Mouse (Mus musculus) adrenal gland (tissue): ENCODE measurements around the gene Alpl.

ENCODE experiments used
- intact Hi-C: fragments of 180-260 bp; cut with DNase I; formaldehyde crosslinking; loops from one replicate; pipeline ENCODE4 v1.15.1; 2025

Alpl gene

DNA sequence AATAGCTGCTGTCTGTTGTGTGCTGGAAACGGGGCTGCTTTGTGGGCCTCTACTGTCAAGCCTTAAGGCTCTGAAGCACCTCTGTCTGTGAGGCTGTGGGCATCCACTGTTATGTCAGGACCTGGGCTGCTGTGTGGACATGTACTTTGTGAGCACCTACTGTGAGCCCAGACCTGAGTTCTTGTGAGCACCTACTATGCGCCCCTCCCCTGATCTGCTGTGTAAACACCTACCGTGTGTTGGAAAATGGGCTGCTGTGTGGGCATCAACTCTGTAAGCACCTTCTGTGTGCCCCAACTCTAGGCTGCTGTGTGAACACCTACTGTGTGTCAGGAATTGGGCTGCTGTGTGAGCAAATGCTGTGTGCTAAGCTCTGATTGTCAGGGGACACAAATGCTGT, 74.0 kb downstream of the Alpl start:
- intact Hi-C loops, result loop anchor here (2.0 kb wide), 1 partner anchor 39 kb away; no protein-coding TSS in a partner anchor

DNA sequence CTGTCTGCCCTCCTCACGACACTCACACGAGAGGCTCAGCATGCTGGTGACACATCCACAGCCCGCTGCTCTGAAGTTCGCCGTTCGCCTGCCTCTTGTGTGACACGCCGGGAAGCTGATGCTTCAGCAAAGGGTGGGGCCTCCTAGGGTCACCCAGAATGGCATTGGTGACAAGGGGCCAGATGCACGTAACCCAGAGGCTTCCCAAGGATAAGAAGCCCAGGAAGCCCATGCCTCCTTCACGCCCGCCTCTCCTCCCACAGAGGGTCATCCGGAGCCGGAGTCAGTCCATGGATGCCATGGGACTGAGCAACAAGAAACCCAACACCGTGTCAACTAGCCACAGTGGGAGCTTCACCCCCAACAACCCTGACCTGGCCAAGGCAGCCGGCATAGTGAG, 74.6 kb downstream of the Alpl start:
- intact Hi-C loops, result no loop called here

DNA sequence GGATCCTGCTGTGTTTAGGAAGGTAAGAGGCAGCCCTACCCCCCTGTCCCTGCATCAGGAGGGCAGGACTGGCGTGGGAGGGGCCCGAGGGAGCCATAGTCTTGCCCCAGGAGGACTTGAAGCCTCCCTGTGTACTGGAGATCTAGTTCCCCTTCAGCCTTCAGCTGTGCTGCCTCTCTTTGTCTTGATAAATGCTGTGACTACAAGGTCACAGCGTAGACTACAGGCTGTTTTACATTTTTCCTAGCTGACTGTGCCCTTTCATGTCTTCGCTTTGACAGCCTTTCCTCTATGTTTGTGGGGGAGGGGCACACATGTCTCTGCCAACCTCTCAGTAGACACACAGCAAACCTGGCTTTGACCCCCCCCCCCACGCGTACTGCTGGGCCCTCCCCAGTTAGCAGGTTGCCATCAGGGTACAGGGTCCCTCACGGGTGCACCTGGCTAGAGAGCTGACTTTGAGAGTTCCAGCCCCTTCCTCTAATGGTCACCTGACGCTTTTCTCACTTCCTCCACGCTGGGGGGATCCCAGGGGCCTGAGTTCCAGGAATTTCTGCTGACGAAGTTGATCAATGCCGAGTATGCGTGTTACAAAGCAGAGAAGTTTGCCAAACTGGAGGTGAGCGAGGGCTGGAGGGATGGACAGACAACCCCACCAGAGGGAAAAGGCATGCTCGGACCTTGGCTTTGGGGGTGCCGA, 76.7 kb downstream of the Alpl start:
- intact Hi-C loops, result no loop called here

DNA sequence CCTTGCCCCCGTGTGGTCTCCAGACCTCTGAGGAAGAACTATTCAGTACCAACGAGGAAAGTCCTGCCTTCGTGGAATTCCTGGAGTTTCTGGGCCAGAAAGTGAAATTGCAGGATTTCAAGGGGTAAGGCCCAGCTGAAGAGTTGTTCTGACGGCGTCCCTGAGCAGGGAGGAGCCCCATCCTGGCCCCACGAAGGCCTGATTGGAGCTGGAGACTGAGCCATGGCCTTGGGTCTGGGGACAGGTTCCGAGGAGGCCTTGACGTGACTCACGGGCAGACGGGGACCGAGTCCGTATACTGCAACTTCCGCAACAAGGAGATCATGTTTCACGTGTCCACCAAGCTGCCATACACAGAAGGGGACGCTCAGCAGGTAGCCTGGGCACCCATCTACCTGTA, 78.5 kb downstream of the Alpl start:
- intact Hi-C loops, result no loop called here

DNA sequence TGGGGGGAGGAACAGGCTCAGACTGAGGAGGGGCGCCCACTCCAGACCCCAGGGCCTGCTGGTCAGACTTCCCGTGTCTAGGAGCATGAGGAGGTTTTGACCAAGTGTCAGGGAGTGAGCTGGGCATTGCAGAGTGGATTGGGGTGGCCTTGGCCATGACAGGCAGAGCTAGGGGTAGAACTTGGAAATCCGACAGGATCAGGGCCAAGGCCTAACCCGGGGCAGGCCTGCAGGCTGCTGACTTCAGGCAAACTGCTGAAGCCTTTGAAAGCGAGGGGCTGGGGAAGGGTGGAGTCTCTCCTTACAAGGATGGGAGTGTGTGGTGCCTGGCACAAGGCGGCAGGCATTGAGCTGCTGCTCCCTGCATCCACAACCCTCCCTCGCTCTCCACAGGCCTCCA, 79.2 kb downstream of the Alpl start:
- intact Hi-C loops, result no loop called here

DNA sequence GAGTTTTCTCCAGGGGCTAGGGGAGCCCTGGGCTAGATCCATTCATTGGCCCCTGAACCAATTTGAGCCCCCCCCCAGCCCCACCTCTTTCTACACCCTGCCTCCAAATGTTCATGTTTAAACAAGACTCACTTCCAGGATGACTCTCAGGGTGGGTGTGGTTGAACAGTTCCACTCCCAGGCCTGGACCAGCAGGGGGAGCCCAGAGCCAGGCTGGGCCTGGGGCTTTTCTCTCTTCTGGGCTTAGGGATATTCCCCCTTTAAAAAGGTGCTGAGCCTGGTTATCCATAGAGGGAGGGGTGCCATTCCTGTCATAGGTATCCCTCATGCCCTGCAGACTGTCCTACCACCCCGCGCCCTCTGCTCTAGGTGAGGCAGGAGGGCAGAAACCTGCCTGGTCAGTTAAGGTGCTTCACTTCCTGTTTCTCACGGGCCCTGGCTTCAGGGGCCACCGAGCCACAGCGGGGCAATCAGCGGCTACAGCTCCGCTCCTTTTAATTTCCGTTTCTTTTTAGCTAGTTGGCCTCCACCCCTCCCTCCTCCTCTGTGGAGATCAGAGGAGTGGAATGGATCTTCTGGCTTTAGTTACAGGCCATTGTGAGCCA, 82.1 kb downstream of the Alpl start:
- intact Hi-C loops, result no loop called here

DNA sequence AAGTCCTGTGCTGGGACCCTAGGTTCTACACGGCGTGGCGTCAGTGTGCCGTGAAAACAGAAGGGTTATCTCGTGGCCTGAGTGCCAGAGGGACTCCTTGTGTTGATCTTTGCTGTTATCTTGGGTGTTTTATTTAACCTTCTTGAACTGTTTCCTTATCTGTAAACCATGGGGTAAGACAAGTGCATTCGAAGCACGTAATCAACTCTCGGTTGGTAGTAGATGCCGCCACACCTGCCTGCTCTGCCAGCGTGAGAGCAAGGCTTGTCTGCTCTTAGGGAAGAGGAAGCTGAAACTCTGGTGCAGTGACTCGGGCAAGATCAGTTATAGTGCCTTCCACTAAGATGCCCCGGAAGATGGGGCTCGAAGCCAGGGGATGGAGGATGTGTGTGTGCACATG, 83.2 kb downstream of the Alpl start:
- intact Hi-C loops, result no loop called here

DNA sequence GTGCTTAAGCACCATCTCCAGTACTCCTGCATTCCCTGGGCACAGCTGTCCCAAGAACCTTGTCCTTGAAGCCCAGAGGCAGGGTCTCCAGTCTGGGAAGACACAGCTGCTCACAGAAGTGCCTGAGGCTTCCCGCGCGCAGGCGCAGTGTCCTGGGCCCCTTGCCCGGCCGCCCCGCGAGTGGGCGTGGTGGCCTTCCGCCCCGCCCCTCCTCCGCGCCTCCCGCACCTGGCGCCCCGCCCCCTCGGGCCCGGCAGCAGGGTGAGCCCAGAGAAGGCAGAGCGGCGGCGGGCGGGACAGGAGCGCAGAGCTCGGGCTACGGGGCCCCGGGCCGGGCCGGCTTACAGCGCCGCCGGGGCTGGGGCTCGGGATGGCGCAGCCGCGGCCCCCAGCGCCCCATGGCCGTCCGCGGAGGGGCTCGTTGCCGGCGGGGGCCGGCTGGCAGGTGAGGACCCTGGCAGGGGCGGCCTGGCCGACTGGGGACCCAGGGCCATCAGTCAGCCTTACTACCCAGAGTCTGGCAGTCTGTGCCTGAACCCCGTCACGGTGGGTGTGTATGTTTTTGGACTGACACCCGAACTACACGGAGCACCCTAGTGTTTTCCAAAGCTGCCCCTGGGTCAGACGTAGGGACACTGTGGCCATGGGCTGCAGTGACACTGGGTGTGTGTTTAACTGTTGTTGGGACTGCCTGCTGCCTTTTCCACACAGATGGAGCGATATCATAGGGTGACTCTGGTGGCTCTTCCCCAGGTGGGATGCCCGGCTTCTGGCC, 88.8 kb downstream of the Alpl start:
- intact Hi-C loops, result no loop called here

DNA sequence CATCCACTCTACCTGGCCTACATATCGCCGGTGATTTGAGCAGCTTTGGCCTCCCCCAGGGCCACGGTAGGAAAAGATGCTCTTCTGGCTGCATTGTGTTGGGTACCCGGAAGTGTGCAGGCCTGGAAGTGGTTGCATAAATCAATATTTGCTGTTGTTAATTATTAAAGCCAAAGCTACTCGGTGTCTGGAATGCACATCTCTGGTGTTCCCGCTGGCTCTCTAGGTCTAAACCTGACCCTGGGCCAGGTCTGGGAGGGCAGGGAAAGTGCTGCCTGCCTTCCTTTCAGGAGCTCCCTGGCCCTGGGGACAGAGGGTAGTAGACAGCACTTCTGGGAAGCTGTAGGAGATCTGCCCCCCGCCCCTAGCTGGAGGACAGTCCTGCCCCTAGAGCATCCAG, 89.7 kb downstream of the Alpl start:
- intact Hi-C loops, result no loop called here

DNA sequence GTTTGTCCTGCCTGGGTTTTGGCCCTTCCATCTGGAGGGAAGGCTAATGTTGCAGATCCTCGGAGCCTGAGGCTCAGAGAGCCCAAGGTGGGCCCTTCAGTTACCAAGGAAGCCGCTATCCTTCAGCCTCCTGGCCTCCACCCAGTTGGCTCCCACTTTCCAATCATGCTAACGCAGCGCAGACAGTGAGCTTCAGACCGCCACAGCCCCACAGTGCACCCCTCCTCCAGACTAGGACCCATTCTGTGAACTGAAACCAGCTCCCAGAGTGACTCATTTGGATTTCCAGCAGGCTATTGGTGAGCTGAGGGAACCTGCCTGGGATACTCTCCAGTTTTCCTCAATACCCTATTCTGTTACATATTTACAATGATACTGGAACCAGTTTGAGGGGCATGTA, 90.8 kb downstream of the Alpl start:
- intact Hi-C loops, result no loop called here

DNA sequence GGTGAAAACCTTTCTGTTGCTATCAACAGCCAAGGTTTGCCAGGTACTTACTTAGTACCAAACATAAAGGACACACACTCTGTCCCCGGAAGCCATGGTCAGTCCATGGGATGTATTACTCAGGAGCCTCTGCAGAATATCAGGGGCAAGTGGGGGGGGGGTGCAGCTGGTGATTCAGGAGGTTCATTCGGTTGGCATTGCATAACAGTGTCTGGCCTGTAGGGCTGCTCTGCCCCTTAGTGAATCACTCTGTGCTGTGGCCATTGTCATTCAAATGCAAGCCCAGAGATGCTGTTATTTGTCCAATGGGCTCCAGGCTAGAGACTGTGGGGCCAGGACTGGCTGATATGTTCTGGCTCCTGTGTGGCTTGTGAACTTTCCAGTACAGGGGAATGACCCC, 91.6 kb downstream of the Alpl start:
- intact Hi-C loops, result no loop called here

DNA sequence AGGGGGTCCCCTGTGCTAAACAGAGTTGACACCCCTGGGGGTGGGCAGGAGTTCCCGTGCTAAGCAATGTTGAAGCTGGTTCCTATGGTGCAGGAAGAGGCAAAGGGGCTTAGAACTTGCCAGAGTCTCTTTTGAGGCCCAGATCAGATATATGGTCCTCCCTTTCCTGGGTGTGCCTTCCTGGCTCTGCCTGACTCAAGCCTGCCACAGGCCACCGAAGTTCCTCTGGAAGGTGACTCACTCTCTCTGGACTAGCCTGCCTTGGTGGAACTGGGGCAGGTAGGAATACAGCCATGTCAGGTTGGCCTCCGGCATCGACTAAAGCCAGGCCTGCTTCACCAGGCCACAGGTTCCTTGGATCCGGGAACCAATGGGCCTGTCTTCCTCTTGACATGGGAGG, 93.1 kb downstream of the Alpl start:
- intact Hi-C loops, result no loop called here

DNA sequence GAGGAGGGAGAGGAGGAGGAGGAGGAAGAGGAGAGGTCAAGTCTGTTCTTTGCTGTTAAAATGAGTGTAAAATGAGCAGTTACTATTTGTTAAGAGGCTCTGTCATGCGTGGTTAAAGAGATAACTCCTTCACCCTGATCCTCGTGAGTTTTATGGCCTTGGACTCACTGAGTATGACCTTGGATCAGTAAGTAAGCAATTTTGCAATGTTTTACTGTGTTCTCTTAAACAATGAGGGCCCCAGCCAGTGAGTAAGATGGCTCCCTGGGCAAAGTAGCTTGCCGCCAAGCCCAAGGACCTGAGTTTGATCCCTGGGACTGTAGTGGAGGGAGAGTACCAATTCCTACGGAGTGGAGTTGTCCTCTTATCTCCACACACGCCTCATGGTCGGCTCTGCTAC, 95.2 kb downstream of the Alpl start:
- intact Hi-C loops, result no loop called here

DNA sequence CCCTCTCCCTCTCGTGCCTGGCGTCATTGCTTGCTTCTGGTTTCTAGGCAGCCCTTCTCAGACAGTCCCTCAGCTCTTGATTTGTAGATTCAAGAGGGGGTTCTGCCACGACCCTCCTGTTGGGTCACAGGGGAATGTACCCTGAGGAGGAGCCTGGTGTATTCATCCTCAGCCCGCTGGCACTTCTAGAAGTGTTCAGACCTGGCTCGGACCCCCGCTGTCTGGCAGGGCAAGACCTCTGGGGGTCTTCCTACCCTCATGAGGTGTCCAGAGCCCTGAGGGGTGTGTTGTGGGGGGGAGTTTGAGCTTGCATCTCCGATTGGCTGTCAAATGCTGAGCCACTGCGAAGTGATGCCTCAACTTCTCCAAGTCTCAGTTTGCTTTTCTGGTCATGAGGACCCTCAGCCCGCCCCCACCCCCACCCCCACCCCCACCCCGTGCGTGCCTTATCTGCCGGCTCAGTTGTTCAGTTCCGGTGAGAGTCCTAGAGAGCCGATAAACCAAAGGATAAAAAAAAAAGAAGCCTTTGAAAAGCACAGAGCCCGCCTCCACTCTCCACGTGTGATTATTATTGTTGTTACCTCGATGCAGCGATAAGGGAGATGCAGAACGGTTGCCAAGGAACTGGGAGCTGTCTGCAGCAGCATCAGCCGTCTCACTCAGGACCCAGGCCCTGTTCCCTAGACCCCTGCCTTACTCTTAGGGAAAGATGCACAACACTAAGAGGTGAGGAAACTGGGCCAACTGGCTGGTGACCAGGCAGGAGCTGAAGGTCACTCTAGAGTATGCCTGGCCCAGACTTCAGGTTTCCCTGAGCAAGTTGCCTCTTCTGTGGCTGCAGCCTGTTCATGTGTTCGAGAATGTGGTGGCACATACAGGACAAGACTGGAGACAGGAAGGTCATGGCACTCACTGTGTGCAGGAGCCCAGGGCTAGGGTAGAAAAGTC, 96.6 kb downstream of the Alpl start:
- intact Hi-C loops, result no loop called here

DNA sequence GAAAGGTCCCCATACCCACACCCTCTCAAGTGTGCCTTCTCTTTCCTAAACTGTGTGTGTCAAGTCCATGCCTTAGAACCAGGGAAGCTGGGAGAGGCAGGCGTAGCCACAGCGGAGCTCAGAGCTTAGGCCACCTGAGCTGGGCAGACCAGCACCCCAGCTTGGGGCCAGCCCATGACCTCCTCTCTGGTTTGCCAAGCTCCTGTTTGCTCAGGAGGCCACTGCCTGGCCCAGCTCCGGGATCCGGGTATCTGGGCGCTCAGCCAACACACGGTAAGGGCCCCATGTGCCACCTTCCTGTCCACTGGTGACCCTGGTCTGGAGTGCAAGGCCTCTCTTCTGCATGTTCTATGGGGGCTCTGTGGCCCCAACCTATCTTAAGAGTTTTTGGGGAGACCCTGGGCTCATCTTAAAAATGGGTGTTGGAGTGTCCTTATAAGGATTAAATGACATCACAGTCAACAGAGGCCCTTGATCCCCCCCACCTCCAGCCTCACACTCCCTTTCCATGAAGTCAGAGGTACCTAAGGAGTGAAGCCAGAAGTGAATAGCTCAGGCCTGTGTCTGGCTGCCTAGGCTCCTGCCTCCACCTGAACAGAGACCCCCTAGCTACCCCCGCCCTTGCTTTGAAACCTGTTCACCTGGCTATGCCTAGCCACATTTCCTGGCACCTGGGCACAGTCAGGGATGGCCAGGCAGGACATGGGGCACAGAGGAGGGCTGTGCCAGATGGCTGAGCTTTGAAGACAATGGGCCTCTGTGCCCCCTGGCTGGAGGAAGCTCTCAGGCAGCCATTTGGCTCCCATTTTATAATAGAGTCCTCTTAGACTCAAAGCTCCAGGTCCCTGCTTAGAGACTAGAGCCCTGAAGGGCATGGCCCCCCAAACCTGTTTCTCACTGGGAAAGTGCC, 97.9 kb downstream of the Alpl start:
- intact Hi-C loops, result no loop called here

DNA sequence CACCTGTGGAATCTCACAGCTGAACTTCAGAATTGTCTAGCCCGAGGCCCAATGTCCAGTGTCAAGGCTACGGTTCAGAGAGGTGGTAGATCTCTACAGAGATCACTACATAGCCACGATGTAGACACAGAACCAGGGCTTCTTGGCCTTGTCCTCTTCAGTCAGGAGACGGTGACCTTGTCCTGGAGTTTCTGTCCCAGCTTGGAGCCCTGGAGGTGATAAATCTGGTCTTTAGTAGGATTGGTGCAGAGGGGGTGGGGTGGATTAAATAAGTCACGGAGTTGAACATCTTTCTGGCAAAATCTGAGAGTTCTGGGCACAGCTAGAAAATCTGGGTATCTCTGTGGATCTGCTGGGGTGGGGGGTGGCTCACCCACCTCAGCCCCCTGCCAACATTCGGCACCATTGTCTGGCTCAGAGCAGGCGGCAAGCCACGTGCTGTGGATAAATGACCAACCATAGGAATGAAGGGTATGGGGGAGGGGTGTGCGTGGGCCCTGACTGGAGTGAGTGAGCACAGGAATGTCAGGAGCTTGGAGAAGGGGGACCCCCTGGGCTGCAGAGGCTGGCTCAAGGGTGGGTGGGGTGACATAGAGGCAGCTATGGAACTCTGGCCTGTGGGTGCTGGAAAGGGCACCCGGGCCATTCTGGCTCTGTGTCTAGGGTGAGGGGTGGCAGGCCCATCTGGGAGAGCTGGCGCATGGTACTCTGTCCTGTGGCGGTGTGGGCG, 98.9 kb downstream of the Alpl start:
- intact Hi-C loops, result no loop called here

DNA sequence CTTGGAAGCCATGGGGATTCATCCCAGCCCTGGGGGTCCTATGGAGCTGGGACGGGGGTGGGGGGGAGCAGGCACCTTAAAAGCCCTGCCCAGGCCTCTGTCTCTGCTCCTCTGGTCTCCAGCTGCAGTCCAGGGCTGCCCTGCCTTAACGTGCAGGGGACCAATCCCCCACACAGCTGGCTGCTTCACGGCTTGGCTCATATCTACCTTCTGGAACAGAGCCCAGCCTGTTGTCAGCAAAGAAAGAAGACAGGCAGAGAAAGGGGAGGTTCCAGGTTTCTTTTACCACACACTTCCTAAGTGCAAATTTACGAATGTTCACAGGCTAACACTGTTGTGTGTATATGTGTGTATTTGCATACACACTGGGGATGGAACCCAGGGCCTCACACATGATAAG, 100.3 kb downstream of the Alpl start:
- intact Hi-C loops, result no loop called here

DNA sequence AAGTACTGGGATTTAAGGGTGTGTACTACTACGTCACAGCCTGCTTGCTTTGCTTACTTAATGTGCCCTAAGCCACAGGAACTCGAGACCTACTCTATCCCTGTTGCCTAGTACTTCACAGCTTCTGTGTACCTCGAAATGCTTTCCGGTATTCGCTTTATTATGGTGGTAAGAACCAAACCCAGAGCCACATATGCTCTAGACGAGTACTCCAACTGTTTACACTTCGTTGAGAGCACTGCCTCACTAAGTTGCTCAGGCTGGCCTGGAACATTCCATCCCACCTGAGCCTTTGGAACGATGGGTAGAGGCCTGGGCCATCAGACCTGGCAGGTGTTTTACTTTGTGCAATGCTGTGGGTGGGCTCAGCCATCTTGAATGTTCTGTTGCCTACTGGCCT, 100.9 kb downstream of the Alpl start:
- intact Hi-C loops, result no loop called here

DNA sequence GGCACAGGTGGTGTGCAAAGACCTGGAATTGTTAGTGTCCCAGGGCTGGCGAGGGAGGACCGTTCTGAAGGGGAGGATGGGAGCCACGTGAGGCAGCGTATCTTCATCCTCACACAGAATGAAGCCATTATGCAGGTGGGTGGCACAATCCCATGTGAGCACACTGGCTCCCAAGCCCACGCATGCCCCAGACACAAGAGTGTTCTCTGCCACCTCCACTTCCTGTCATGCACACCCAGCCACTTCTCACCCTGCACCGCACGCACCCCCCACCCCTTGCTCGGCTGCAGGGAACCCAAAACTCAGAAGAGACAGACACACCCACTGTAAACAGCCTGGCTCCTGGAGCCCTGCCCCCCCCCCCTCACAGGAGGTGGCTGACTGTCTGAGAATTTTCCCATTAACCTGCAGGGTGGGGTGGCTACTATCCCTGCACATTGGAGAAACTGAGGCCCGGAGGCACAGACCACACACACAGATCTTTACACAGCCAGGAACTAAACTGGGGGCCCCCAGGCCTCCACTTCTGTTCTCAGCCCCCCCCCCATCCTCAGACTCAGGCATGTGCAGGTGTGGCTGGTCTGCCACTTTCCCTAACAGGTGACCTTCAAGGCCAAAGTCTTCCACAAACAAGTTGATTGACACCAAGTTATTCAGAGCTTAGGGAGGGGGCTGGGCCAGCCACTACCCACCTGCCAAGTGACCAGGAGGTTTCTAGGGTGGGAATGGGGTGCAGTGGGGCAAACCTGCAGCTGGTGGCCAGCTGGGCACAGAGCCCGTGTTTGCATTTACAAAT, 103.9 kb downstream of the Alpl start:
- intact Hi-C loops, result no loop called here
